Mouse (Mus musculus) ES-CJ7 (cell line): ENCODE measurements around the gene Otx1.

ENCODE experiments used
- DNase-seq: peaks from one replicate; pipeline ENCODE4 v3.0.0; 2011; ENCODE audit warnings: low read depth, low spot score

Gene Otx1

GRCm38 (mm10) chr11:22002783-22003340 is at the start of gene Otx1:
TSS of gene Otx1 (minus strand) at chr11:22002897.
- DNase-seq = peak; percentile 42

GRCm38 (mm10) chr11:22050864-22051263 is 48.2 kb upstream of the Otx1 start:
- DNase-seq = no peak

GRCm38 (mm10) chr11:22039854-22040426 is 37.2 kb upstream of the Otx1 start:
- DNase-seq = no peak

- no peak for DNase-seq
Measured at GRCm38 (mm10) chr11:22034564-22035105, 31.9 kb upstream of the Otx1 start.

- no peak for DNase-seq
Measured at GRCm38 (mm10) chr11:22033582-22033981, 30.9 kb upstream of the Otx1 start.

GRCm38 (mm10) chr11:22020602-22021001 is 17.9 kb upstream of the Otx1 start:
- no peak for DNase-seq

GRCm38 (mm10) chr11:22017444-22017843 is 14.7 kb upstream of the Otx1 start:
- DNase-seq = no peak

GRCm38 (mm10) chr11:22016341-22016740 is 13.6 kb upstream of the Otx1 start:
- no peak for DNase-seq

- no peak for DNase-seq
Measured at GRCm38 (mm10) chr11:22008817-22009216, 6.1 kb upstream of the Otx1 start.

- DNase-seq = peak; percentile 29
Measured at GRCm38 (mm10) chr11:22008129-22008596, 5.5 kb upstream of the Otx1 start.

- no peak for DNase-seq
Measured at GRCm38 (mm10) chr11:22007781-22008110, 5.0 kb upstream of the Otx1 start.

GRCm38 (mm10) chr11:22007088-22007780 is 4.5 kb upstream of the Otx1 start:
- peak; percentile 35 for DNase-seq

- peak; percentile 45 for DNase-seq
Measured at GRCm38 (mm10) chr11:22006471-22007087, 3.9 kb upstream of the Otx1 start.

- DNase-seq = no peak
Measured at GRCm38 (mm10) chr11:22005281-22005870, 2.7 kb upstream of the Otx1 start.

GRCm38 (mm10) chr11:22004331-22004841 is 1.7 kb upstream of the Otx1 start:
- DNase-seq = peak; percentile 28

GRCm38 (mm10) chr11:22003341-22003981 is 764 bp upstream of the Otx1 start:
- peak; percentile 38 for DNase-seq

- DNase-seq = peak; percentile 34
Measured at GRCm38 (mm10) chr11:22002062-22002782, 475 bp downstream of the Otx1 start.

- peak; percentile 87 for DNase-seq
Measured at GRCm38 (mm10) chr11:22001321-22002061, 1.2 kb downstream of the Otx1 start.

GRCm38 (mm10) chr11:22000316-22001076 is 2.2 kb downstream of the Otx1 start:
- peak; percentile 51 for DNase-seq
